Mouse (Mus musculus) liver, embryonic 13.5 days (tissue): ENCODE measurements around the gene Mrpl23. TPM values are rescaled to one million over a fixed set of nuclear protein-coding genes. Genes with fewer than 3 reads are reported as not detected.

Experiments
- ATAC-seq: fragments of 200-750 bp; cut with Nextera tagmentation; 2 replicates; pipeline ENCODE4 v1.8.0; 2017; ENCODE audit warnings: low read depth, mild to moderate bottlenecking, moderate number of reproducible peaks, moderate library complexity
- DNase-seq: peaks from one replicate; pipeline ENCODE4 v3.0.0; 2022
- H3K27ac ChIP-seq: fragments of 300-500 bp; sonication (generic); 2 replicates; pipeline ENCODE4 v1.5.1; 2015; ENCODE audit warnings: moderate library complexity, mild to moderate bottlenecking, inconsistent platforms
- H3K27me3 ChIP-seq: fragments of 300-500 bp; sonication (generic); 2 replicates; pipeline ENCODE4 v1.6.1; 2015; ENCODE audit warnings: mild to moderate bottlenecking, inconsistent platforms
- H3K36me3 ChIP-seq: fragments of 300-500 bp; sonication (generic); 2 replicates; pipeline ENCODE4 v1.6.1; 2015; ENCODE audit warnings: mild to moderate bottlenecking, inconsistent platforms
- H3K4me1 ChIP-seq: fragments of 300-500 bp; sonication (generic); replicated peaks from 2 replicates; pipeline ENCODE4 v1.6.1; 2015; ENCODE audit warnings: inconsistent platforms
- H3K4me2 ChIP-seq: fragments of 300-500 bp; sonication (generic); 2 replicates; pipeline ENCODE4 v1.6.1; 2015; ENCODE audit warnings: inconsistent platforms, mild to moderate bottlenecking, moderate library complexity
- H3K4me3 ChIP-seq: fragments of 300-500 bp; sonication (generic); replicated peaks from 2 replicates; pipeline ENCODE4 v1.5.1; 2015; ENCODE audit warnings: mild to moderate bottlenecking, inconsistent platforms
- H3K9ac ChIP-seq: fragments of 300-500 bp; sonication (generic); 2 replicates; pipeline ENCODE4 v1.6.1; 2015; ENCODE audit warnings: mild to moderate bottlenecking, inconsistent platforms
- H3K9me3 ChIP-seq: fragments of 300-500 bp; sonication (generic); replicated peaks from 2 replicates; pipeline ENCODE4 v1.6.1; 2016; ENCODE audit warnings: inconsistent platforms
- WGBS: fragments of 180-500 bp; shearing (Covaris S2); methylation state at CpG from one replicate; pipeline ENCODE4 v1.1.7; 2015; ENCODE audit not compliant: insufficient replicate concordance; 5-methylcytosine and 5-hydroxymethylcytosine counted together
- polyA plus RNA-seq: library from polyadenylated mRNA; unstranded; fragments of >200 nt; fragmentation: Nextera tagmentation; extraction: Ambion mirVana; gene quantifications from 2 replicates; pipeline ENCODE4 v1.2.1, GENCODE M21; 2015

Gene Mrpl23
- polyA plus RNA-seq, 1 experiment from 2014 or later, result 12.2 TPM

- Histone ChIP-seq H3K36me3 (no peaks in the 10 kb centered on the region), H3K9me3 (0 out of 2 replicates have a peak, but pooled peaks cover 7% of the 10 kb centered on the region), H3K9ac (no peak overlapping the region), H3K27me3 (no peaks in the 10 kb centered on the region), H3K4me3 (peak overlapping the region; percentile 44; the same call in 1 of the 2 replicates), H3K4me2 (peak overlapping the region; percentile 51), H3K4me1 (peaks cover 45% of the 10 kb centered on the region), H3K27ac (peak overlapping the region; percentile 80; the same call in 1 of the 2 replicates)
- WGBS, result 63% methylated on average over 12 of the region's 12 CpGs
- ATAC-seq, result no peak
- no peak for DNase-seq
These were observed 43.0 kb downstream of the Mrpl23 start for GRCm38 (mm10) chr7:142575491-142575890.

- Histone ChIP-seq H3K4me1 (peaks cover 43% of the 10 kb centered on the region), H3K27me3 (0 out of 2 replicates have a peak, but pooled peaks cover under 1% of the 10 kb centered on the region), H3K9ac (peak overlapping the region; percentile 66; the same call in 1 of the 2 replicates), H3K9me3 (0 out of 2 replicates have a peak, but pooled peaks cover 9% of the 10 kb centered on the region), H3K27ac (peak overlapping the region; percentile 80), H3K4me2 (peak overlapping the region; percentile 51), H3K36me3 (no peaks in the 10 kb centered on the region), H3K4me3 (peak overlapping the region; percentile 44)
- DNase-seq (no peak), ATAC-seq (no peak)
- 73% methylated on average over 5 of the region's 5 CpGs for WGBS
These were observed 43.5 kb downstream of the Mrpl23 start for GRCm38 (mm10) chr7:142575971-142576370.

GRCm38 (mm10) chr7:142576472-142577326 lies 44.2 kb downstream of the Mrpl23 start:
- Histone ChIP-seq H3K9ac (peak overlapping the region; percentile 66), H3K27me3 (0 out of 2 replicates have a peak, but pooled peaks cover 5% of the 10 kb centered on the region), H3K27ac (peak overlapping the region; percentile 80), H3K4me3 (peak overlapping the region; percentile 44), H3K4me1 (peaks cover 39% of the 10 kb centered on the region), H3K36me3 (no peaks in the 10 kb centered on the region), H3K9me3 (0 out of 2 replicates have a peak, but pooled peaks cover 9% of the 10 kb centered on the region), H3K4me2 (peak overlapping the region; percentile 51)
- ATAC-seq (no peak), DNase-seq (no peak)
- 68% methylated on average over 25 of the region's 25 CpGs for WGBS

GRCm38 (mm10) chr7:142577806-142578423 lies 45.4 kb downstream of the Mrpl23 start:
- DNase-seq, result peak; percentile 67
- peak overlapping the region; percentile 44 for H3K4me3 ChIP-seq
- H3K9me3 ChIP-seq, result 0 out of 2 replicates have a peak, but pooled peaks cover 9% of the 10 kb centered on the region
- peaks cover 13% of the 10 kb centered on the region; the same call in 1 of the 2 replicates for H3K27me3 ChIP-seq
- no peaks in the 10 kb centered on the region for H3K36me3 ChIP-seq
- H3K4me2 ChIP-seq, result peak overlapping the region; percentile 51
- peak; percentile 76 for ATAC-seq
- peaks cover 27% of the 10 kb centered on the region for H3K4me1 ChIP-seq
- peak overlapping the region; percentile 66 for H3K9ac ChIP-seq
- 34% methylated on average over 26 of the region's 26 CpGs for WGBS
- peak overlapping the region; percentile 80 for H3K27ac ChIP-seq

GRCm38 (mm10) chr7:142579069-142579468 lies 46.6 kb downstream of the Mrpl23 start:
- ATAC-seq, result no peak
- 0 out of 2 replicates have a peak, but pooled peaks cover 9% of the 10 kb centered on the region for H3K9me3 ChIP-seq
- no peak overlapping the region; the same call in 1 of the 2 replicates for H3K27ac ChIP-seq
- no peaks in the 10 kb centered on the region for H3K36me3 ChIP-seq
- no peak overlapping the region for H3K9ac ChIP-seq
- H3K4me2 ChIP-seq, result peak overlapping the region; percentile 51; the same call in 1 of the 2 replicates
- H3K4me1 ChIP-seq, result peaks cover 22% of the 10 kb centered on the region
- WGBS, result 54% methylated on average over 5 of the region's 5 CpGs
- peaks cover 13% of the 10 kb centered on the region; the same call in 1 of the 2 replicates for H3K27me3 ChIP-seq
- DNase-seq, result no peak
- H3K4me3 ChIP-seq, result no peak overlapping the region

GRCm38 (mm10) chr7:142580121-142580879 lies 47.8 kb downstream of the Mrpl23 start:
- H3K4me1 ChIP-seq, result peaks cover 19% of the 10 kb centered on the region
- H3K4me2 ChIP-seq, result peak overlapping the region; percentile 61
- H3K9me3 ChIP-seq, result 0 out of 2 replicates have a peak, but pooled peaks cover 9% of the 10 kb centered on the region
- no peak overlapping the region for H3K27ac ChIP-seq
- DNase-seq, result no peak
- no peak for ATAC-seq
- peaks cover 13% of the 10 kb centered on the region; the same call in 1 of the 2 replicates for H3K27me3 ChIP-seq
- 0 out of 2 replicates have a peak overlapping the region, but pooled peaks have one; percentile 2 for H3K9ac ChIP-seq
- no peaks in the 10 kb centered on the region for H3K36me3 ChIP-seq
- peak overlapping the region; percentile 34 for H3K4me3 ChIP-seq
- WGBS, result 41% methylated on average over 26 of the region's 26 CpGs

- H3K4me2 ChIP-seq, result no peak overlapping the region
- H3K27ac ChIP-seq, result no peak overlapping the region
- DNase-seq (no peak), ATAC-seq (no peak)
- peaks cover 19% of the 10 kb centered on the region for H3K4me1 ChIP-seq
- 0 out of 2 replicates have a peak, but pooled peaks cover 9% of the 10 kb centered on the region for H3K9me3 ChIP-seq
- 51% methylated on average over 7 of the region's 7 CpGs for WGBS
- H3K4me3 ChIP-seq, result no peak overlapping the region
- peaks cover 13% of the 10 kb centered on the region; the same call in 1 of the 2 replicates for H3K27me3 ChIP-seq
- no peak overlapping the region for H3K9ac ChIP-seq
- H3K36me3 ChIP-seq, result no peaks in the 10 kb centered on the region
These were observed 48.7 kb downstream of the Mrpl23 start for GRCm38 (mm10) chr7:142581186-142581585.

- no peak overlapping the region for H3K4me3 ChIP-seq
- peak overlapping the region; percentile 37 for H3K4me2 ChIP-seq
- 0 out of 2 replicates have a peak, but pooled peaks cover 9% of the 10 kb centered on the region for H3K9me3 ChIP-seq
- H3K4me1 ChIP-seq, result peaks cover 19% of the 10 kb centered on the region
- no peak overlapping the region for H3K27ac ChIP-seq
- no peaks in the 10 kb centered on the region for H3K36me3 ChIP-seq
- 51% methylated on average over 20 of the region's 20 CpGs for WGBS
- peaks cover 13% of the 10 kb centered on the region; the same call in 1 of the 2 replicates for H3K27me3 ChIP-seq
- ATAC-seq (no peak), DNase-seq (no peak)
- H3K9ac ChIP-seq, result no peak overlapping the region
These were observed 49.3 kb downstream of the Mrpl23 start for GRCm38 (mm10) chr7:142581656-142582228.

- Histone ChIP-seq H3K9ac (no peak overlapping the region), H3K36me3 (no peaks in the 10 kb centered on the region), H3K4me3 (no peak overlapping the region), H3K4me2 (no peak overlapping the region), H3K9me3 (0 out of 2 replicates have a peak, but pooled peaks cover 4% of the 10 kb centered on the region), H3K27me3 (peaks cover 13% of the 10 kb centered on the region; the same call in 1 of the 2 replicates), H3K4me1 (0 out of 2 replicates have a peak, but pooled peaks cover 3% of the 10 kb centered on the region), H3K27ac (no peak overlapping the region)
- ATAC-seq (no peak), DNase-seq (no peak)
- WGBS, result 31% methylated on average over 1 of the region's 1 CpGs
These were observed 52.4 kb downstream of the Mrpl23 start for GRCm38 (mm10) chr7:142584882-142585281.

- H3K4me3 ChIP-seq, result no peak overlapping the region
- no peaks in the 10 kb centered on the region for H3K36me3 ChIP-seq
- no peak for DNase-seq
- no peak for ATAC-seq
- H3K27ac ChIP-seq, result no peak overlapping the region
- H3K27me3 ChIP-seq, result peaks cover 13% of the 10 kb centered on the region; the same call in 1 of the 2 replicates
- 66% methylated on average over 3 of the region's 3 CpGs for WGBS
- no peak overlapping the region for H3K4me2 ChIP-seq
- H3K4me1 ChIP-seq, result 0 out of 2 replicates have a peak, but pooled peaks cover 3% of the 10 kb centered on the region
- no peaks in the 10 kb centered on the region for H3K9me3 ChIP-seq
- no peak overlapping the region for H3K9ac ChIP-seq
These were observed 53.4 kb downstream of the Mrpl23 start for GRCm38 (mm10) chr7:142585890-142586289.
